In the genomic region with DNA sequence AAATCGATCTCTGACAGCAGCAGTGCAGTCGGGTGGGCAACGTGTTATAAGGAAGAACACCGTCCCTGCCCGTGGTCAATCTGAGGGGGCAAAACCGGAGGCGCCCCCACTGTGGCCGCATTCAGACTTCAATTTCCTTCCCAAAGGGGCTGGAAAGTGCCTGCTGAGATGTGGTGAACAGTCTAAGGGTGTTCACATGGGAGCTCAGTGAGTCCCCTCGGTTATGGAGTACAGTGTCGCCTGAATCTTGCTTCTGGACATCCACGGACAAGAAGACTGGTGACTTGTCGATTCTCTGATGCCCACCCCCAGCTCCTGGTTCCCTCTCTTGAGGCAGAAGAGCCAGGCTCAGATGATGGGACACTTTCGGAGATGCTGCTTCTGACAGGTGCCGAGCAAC, we compare ENCODE assay signal across 8 mouse cellular contexts. TPM values are rescaled to one million over a fixed set of nuclear protein-coding genes. Genes with fewer than 3 reads are reported as not detected.
A peak's percentile ranks its signal among the peaks of the same experiment; 100 is the strongest.
DNase-seq lines count a peak whose midpoint lies in the region; ATAC-seq and TF ChIP-seq lines count a peak whose summit lies in the region.

No protein-coding gene starts in this region.

- H3K9me3 ChIP-seq in neural tube, embryonic 11.5 days (ENCODE audit: control insufficient read depth, low read length), result no peaks in the 10 kb centered on the region
- H3K9me3 ChIP-seq in limb, embryonic 12.5 days, result no peaks in the 10 kb centered on the region
- no peaks in the 10 kb centered on the region for H3K9me3 ChIP-seq in stomach, embryonic 16.5 days (replicated peaks; ENCODE audit: control insufficient read depth, low read length)

- no peaks in the 10 kb centered on the region; the same call in 1 of the 2 replicates for H3K36me3 ChIP-seq in neural tube, embryonic 11.5 days (ENCODE audit: control insufficient read depth, insufficient read depth, low read length)
- peaks cover 34% of the 10 kb centered on the region for H3K36me3 ChIP-seq in limb, embryonic 12.5 days
- no peaks in the 10 kb centered on the region; the same call in 1 of the 2 replicates for H3K36me3 ChIP-seq in stomach, embryonic 16.5 days (ENCODE audit: control insufficient read depth, insufficient read depth, low read length)

- ATAC-seq in neural tube, embryonic 11.5 days (ENCODE audit: insufficient read depth, low FRiP score, low TSS enrichment), result no peak; the same call in 1 of the 2 replicates
- peak; percentile 11; the same call in 1 of the 2 replicates for ATAC-seq in limb, embryonic 12.5 days (ENCODE audit: insufficient number of reproducible peaks, insufficient read depth, low FRiP score, low TSS enrichment, low read depth)
- ATAC-seq in stomach, embryonic 16.5 days (ENCODE audit: insufficient read depth, low FRiP score), result 0 out of 2 replicates have a peak, but pooled peaks have one; percentile 23

- 8% methylated on average over 14 of the region's 14 CpGs for WGBS in cerebellum, adult 2 months
- WGBS in neural tube, embryonic 11.5 days, result 17% methylated on average over 14 of the region's 14 CpGs
- 16% methylated on average over 14 of the region's 14 CpGs for WGBS in limb, embryonic 12.5 days
- 14% methylated on average over 14 of the region's 14 CpGs for WGBS in stomach, embryonic 16.5 days

- no peak for TF ChIP-seq CTCF in cerebellum, adult 2 months (IDR thresholded peaks at IDR 0.05; ENCODE audit: borderline replicate concordance, insufficient read depth, low read depth, low read length)

- H3K4me3 ChIP-seq in cerebellum, adult 2 months (replicated peaks; ENCODE audit: insufficient read depth, low read depth, low read length), result peak overlapping the region; percentile 60
- H3K4me3 ChIP-seq in neural tube, embryonic 11.5 days (ENCODE audit: low read depth, low read length), result peak overlapping the region; percentile 52
- peak overlapping the region; percentile 55 for H3K4me3 ChIP-seq in limb, embryonic 12.5 days (replicated peaks)
- H3K4me3 ChIP-seq in stomach, embryonic 16.5 days (replicated peaks; ENCODE audit: low read length), result peak overlapping the region; percentile 89

- no peak for TF ChIP-seq POLR2A in cerebellum, adult 2 months (IDR thresholded peaks at IDR 0.05; ENCODE audit: borderline replicate concordance, insufficient read depth, low read length)

- H3K4me1 ChIP-seq in cerebellum, adult 2 months (ENCODE audit: control insufficient read depth, insufficient read depth, low read length), result peaks cover 6% of the 10 kb centered on the region
- H3K4me1 ChIP-seq in neural tube, embryonic 11.5 days (ENCODE audit: control insufficient read depth, insufficient read depth, low read length), result no peaks in the 10 kb centered on the region
- H3K4me1 ChIP-seq in limb, embryonic 12.5 days (replicated peaks), result peaks cover 9% of the 10 kb centered on the region
- peaks cover 7% of the 10 kb centered on the region for H3K4me1 ChIP-seq in stomach, embryonic 16.5 days (ENCODE audit: control insufficient read depth, insufficient read depth, low read length)

- H3K4me2 ChIP-seq in neural tube, embryonic 11.5 days (ENCODE audit: low read depth), result peak overlapping the region; percentile 68
- H3K4me2 ChIP-seq in limb, embryonic 12.5 days, result peak overlapping the region; percentile 79
- peak overlapping the region; percentile 90 for H3K4me2 ChIP-seq in stomach, embryonic 16.5 days (ENCODE audit: low read depth, low read length)

- H3K27me3 ChIP-seq in cerebellum, adult 2 months (ENCODE audit: control insufficient read depth, insufficient read depth, low read length), result no peaks in the 10 kb centered on the region
- H3K27me3 ChIP-seq in neural tube, embryonic 11.5 days (ENCODE audit: control insufficient read depth, insufficient read depth, low read length), result no peaks in the 10 kb centered on the region
- H3K27me3 ChIP-seq in limb, embryonic 12.5 days, result no peaks in the 10 kb centered on the region
- no peaks in the 10 kb centered on the region for H3K27me3 ChIP-seq in stomach, embryonic 16.5 days (ENCODE audit: control insufficient read depth, insufficient read depth, low read length)

- 0 out of 2 replicates have a peak overlapping the region, but pooled peaks have one; percentile 44 for H3K27ac ChIP-seq in cerebellum, adult 2 months (ENCODE audit: insufficient read depth, low read length)
- no peak overlapping the region for H3K27ac ChIP-seq in neural tube, embryonic 11.5 days (ENCODE audit: low read depth, low read length)
- no peak overlapping the region for H3K27ac ChIP-seq in limb, embryonic 12.5 days
- no peak overlapping the region for H3K27ac ChIP-seq in stomach, embryonic 16.5 days (ENCODE audit: low read length)

- H3K9ac ChIP-seq in neural tube, embryonic 11.5 days (ENCODE audit: low read length), result peak overlapping the region; percentile 58
- peak overlapping the region; percentile 58 for H3K9ac ChIP-seq in limb, embryonic 12.5 days (replicated peaks)
- H3K9ac ChIP-seq in stomach, embryonic 16.5 days (ENCODE audit: low read length), result peak overlapping the region; percentile 94

- no peak for DNase-seq in cerebellum, adult 2 months
- no peak for DNase-seq in cerebellum, postnatal 10 days
- DNase-seq in neural tube, embryonic 11.5 days (ENCODE audit: low spot score), result no peak
- no peak for DNase-seq in neural tube, embryonic 10.5 days (ENCODE audit: extremely low spot score, low spot score)
- no peak for DNase-seq in right cerebral cortex, adult 2 months (ENCODE audit: low spot score in 2 of 2)
- no peak for DNase-seq in right cerebral cortex, postnatal 36 days (ENCODE audit: low spot score in 2 of 2)

RNA-seq across cellular contexts. Expression of gene Zfp354a, which starts 0.6 kb away (rescaled TPM):
- 10.6 and 11.1 TPM in 2 replicates for polyA plus RNA-seq in cerebellum, adult 2 months (2012; rRNA removed)
- polyA plus RNA-seq in neural tube, embryonic 11.5 days (2014; fragmentation: Nextera tagmentation; extraction: Ambion mirVana), result 8.6 and 9.9 TPM in 2 replicates
- polyA plus RNA-seq in limb, embryonic 12.5 days (2016; fragmentation: Nextera tagmentation; extraction: Ambion mirVana), result 9.8 and 10.3 TPM in 2 replicates
- polyA plus RNA-seq in stomach, embryonic 16.5 days (2015; fragmentation: Nextera tagmentation; extraction: Ambion mirVana), result 7.4 TPM in 2 replicates

RNA-seq across cellular contexts. Expression of gene Olfr1375, which starts 11.7 kb away (rescaled TPM):
- polyA plus RNA-seq in cerebellum, adult 2 months (2012; rRNA removed), result not detected in 2 replicates
- polyA plus RNA-seq in neural tube, embryonic 11.5 days (2014; fragmentation: Nextera tagmentation; extraction: Ambion mirVana), result not detected in 2 replicates
- not detected in 2 replicates for polyA plus RNA-seq in limb, embryonic 12.5 days (2016; fragmentation: Nextera tagmentation; extraction: Ambion mirVana)
- polyA plus RNA-seq in stomach, embryonic 16.5 days (2015; fragmentation: Nextera tagmentation; extraction: Ambion mirVana), result not detected in 2 replicates

RNA-seq across cellular contexts. Expression of gene Olfr54, which starts 45.6 kb away (rescaled TPM):
- not detected in 2 replicates for polyA plus RNA-seq in cerebellum, adult 2 months (2012; rRNA removed)
- not detected in 2 replicates for polyA plus RNA-seq in neural tube, embryonic 11.5 days (2014; fragmentation: Nextera tagmentation; extraction: Ambion mirVana)
- polyA plus RNA-seq in limb, embryonic 12.5 days (2016; fragmentation: Nextera tagmentation; extraction: Ambion mirVana), result not detected in 2 replicates
- not detected in 2 replicates for polyA plus RNA-seq in stomach, embryonic 16.5 days (2015; fragmentation: Nextera tagmentation; extraction: Ambion mirVana)

RNA-seq across cellular contexts. Expression of gene Olfr51, which starts 56.2 kb away (rescaled TPM):
- not detected in 2 replicates for polyA plus RNA-seq in cerebellum, adult 2 months (2012; rRNA removed)
- polyA plus RNA-seq in neural tube, embryonic 11.5 days (2014; fragmentation: Nextera tagmentation; extraction: Ambion mirVana), result not detected in 2 replicates
- not detected in 2 replicates for polyA plus RNA-seq in limb, embryonic 12.5 days (2016; fragmentation: Nextera tagmentation; extraction: Ambion mirVana)
- not detected in 2 replicates for polyA plus RNA-seq in stomach, embryonic 16.5 days (2015; fragmentation: Nextera tagmentation; extraction: Ambion mirVana)
